8 mouse cellular contexts compared by ENCODE assay signal in genomic region chr12:105455063-105455559, GRCm38 (mm10). TPM values are rescaled to one million over a fixed set of nuclear protein-coding genes. Genes with fewer than 3 reads are reported as not detected.
DNase-seq lines count a peak whose midpoint lies in the region; ATAC-seq lines count a peak whose summit lies in the region.

No protein-coding gene starts in this region.

- H3K9me3 ChIP-seq in kidney, embryonic 14.5 days (ENCODE audit: control insufficient read depth, low read length) = no peaks in the 10 kb centered on the region
- H3K9me3 ChIP-seq in intestine, embryonic 15.5 days = no peaks in the 10 kb centered on the region

- no peak for ATAC-seq in kidney, embryonic 14.5 days (ENCODE audit: low FRiP score, low TSS enrichment)
- no peak for ATAC-seq in intestine, embryonic 15.5 days

- no peak overlapping the region for H3K27ac ChIP-seq in kidney, embryonic 14.5 days (ENCODE audit: low read depth, low read length)
- H3K27ac ChIP-seq in intestine, embryonic 15.5 days = no peak overlapping the region

- WGBS in kidney, embryonic 14.5 days = 1% methylated on average over 4 of the region's 4 CpGs
- 3% methylated on average over 4 of the region's 4 CpGs for WGBS in intestine, embryonic 15.5 days

- 0 out of 2 replicates have a peak overlapping the region, but pooled peaks have one; percentile 59 for H3K9ac ChIP-seq in kidney, embryonic 14.5 days (ENCODE audit: low read depth, low read length)
- no peak overlapping the region for H3K9ac ChIP-seq in intestine, embryonic 15.5 days

- H3K4me2 ChIP-seq in kidney, embryonic 14.5 days (replicated peaks; ENCODE audit: low read depth, low read length) = peak overlapping the region; percentile 90
- H3K4me2 ChIP-seq in intestine, embryonic 15.5 days (replicated peaks) = peak overlapping the region; percentile 95

- H3K36me3 ChIP-seq in kidney, embryonic 14.5 days (ENCODE audit: control insufficient read depth, insufficient read depth, low read length) = no peaks in the 10 kb centered on the region
- no peaks in the 10 kb centered on the region for H3K36me3 ChIP-seq in intestine, embryonic 15.5 days

- H3K4me3 ChIP-seq in kidney, embryonic 14.5 days (ENCODE audit: low read length) = peak overlapping the region; percentile 65
- peak overlapping the region; percentile 60; the same call in 1 of the 2 replicates for H3K4me3 ChIP-seq in intestine, embryonic 15.5 days (replicated peaks)

- H3K27me3 ChIP-seq in kidney, embryonic 14.5 days (ENCODE audit: control insufficient read depth, insufficient read depth, low read length) = no peaks in the 10 kb centered on the region
- H3K27me3 ChIP-seq in intestine, embryonic 15.5 days (replicated peaks) = no peaks in the 10 kb centered on the region

- H3K4me1 ChIP-seq in kidney, embryonic 14.5 days (ENCODE audit: control insufficient read depth, insufficient read depth, low read length) = peaks cover 3% of the 10 kb centered on the region; the same call in 1 of the 2 replicates
- peaks cover 16% of the 10 kb centered on the region; the same call in 1 of the 2 replicates for H3K4me1 ChIP-seq in intestine, embryonic 15.5 days (replicated peaks)

- no peak for DNase-seq in kidney, postnatal 14 days
- DNase-seq in embryo, embryonic 9.5 days (ENCODE audit: extremely low spot score) = peak; percentile 52
- peak; percentile 51 for DNase-seq in neural tube, embryonic 10.5 days (ENCODE audit: extremely low spot score, low spot score)
- no peak for DNase-seq in thymus, postnatal 25 days
- DNase-seq in gastrocnemius, adult 18-20 months (ENCODE audit: low spot score) = no peak
- no peak for DNase-seq in gastrocnemius, adult 8-10 months (ENCODE audit: low spot score in 2 of 2)

RNA-seq across cellular contexts. Expression of gene D430019H16Rik, which starts 1.5 kb away (rescaled TPM):
- polyA plus RNA-seq in kidney, embryonic 14.5 days (2014; fragmentation: Nextera tagmentation; extraction: Ambion mirVana) = 2.5 and 3.1 TPM in 2 replicates
- 0.78 and 1.4 TPM in 2 replicates for polyA plus RNA-seq in intestine, embryonic 15.5 days (2015; fragmentation: Nextera tagmentation; extraction: Ambion mirVana)
- total RNA-seq in gastrocnemius, adult 18-20 months (2021) = under 1 TPM; 0.09 to 0.11 TPM
- under 1 TPM; 0.10 to 0.18 (median 0.15) TPM for total RNA-seq in gastrocnemius, adult 8-10 months (2022)

Comparison
In these comparisons a context has a peak if more than half of its experiments do, and no peak if none do; other contexts are left out.
1. DNase-seq: peak in embryo, embryonic 9.5 days (single experiment) and neural tube, embryonic 10.5 days (single experiment); none in kidney, postnatal 14 days (single experiment), thymus, postnatal 25 days (single experiment), gastrocnemius, adult 18-20 months (single experiment) and gastrocnemius, adult 8-10 months (0 of 2).